Mouse (Mus musculus) 416B (cell line): ENCODE data around the gene Hmcn1.

Source experiments
- DNase-seq: peaks from one replicate; pipeline ENCODE4 v3.0.0; 2011; ENCODE audit warnings: low read depth

The Hmcn1 gene

GRCm38 (mm10) chr1:150993162-150994064, at the start of gene Hmcn1:
Gene Hmcn1 (minus strand): TSS chr1:150993435.
- no peak for DNase-seq

GRCm38 (mm10) chr1:151040945-151041649, 47.9 kb upstream of the Hmcn1 start:
- peak; percentile 45 for DNase-seq

- DNase-seq = no peak
These were observed 47.1 kb upstream of the Hmcn1 start for GRCm38 (mm10) chr1:151040290-151040689.

GRCm38 (mm10) chr1:151039189-151039588, 46.0 kb upstream of the Hmcn1 start:
- no peak for DNase-seq

- DNase-seq = no peak
These were observed 45.3 kb upstream of the Hmcn1 start for GRCm38 (mm10) chr1:151038566-151038965.

GRCm38 (mm10) chr1:151036405-151036985, 43.3 kb upstream of the Hmcn1 start:
- DNase-seq = no peak

GRCm38 (mm10) chr1:151035766-151036165, 42.5 kb upstream of the Hmcn1 start:
- DNase-seq = peak; percentile 8

GRCm38 (mm10) chr1:151034993-151035592, 41.9 kb upstream of the Hmcn1 start:
- DNase-seq = peak; percentile 61

GRCm38 (mm10) chr1:151033291-151033690, 40.1 kb upstream of the Hmcn1 start:
- no peak for DNase-seq

- DNase-seq = no peak
These were observed 38.3 kb upstream of the Hmcn1 start for GRCm38 (mm10) chr1:151031581-151031980.

- DNase-seq = no peak
These were observed 37.9 kb upstream of the Hmcn1 start for GRCm38 (mm10) chr1:151031086-151031485.

GRCm38 (mm10) chr1:151025049-151025773, 32.0 kb upstream of the Hmcn1 start:
- no peak for DNase-seq

GRCm38 (mm10) chr1:151019273-151019890, 26.1 kb upstream of the Hmcn1 start:
- no peak for DNase-seq

- DNase-seq = peak; percentile 50
These were observed 17.8 kb upstream of the Hmcn1 start for GRCm38 (mm10) chr1:151011056-151011455.

- DNase-seq = peak; percentile 57
These were observed 16.0 kb upstream of the Hmcn1 start for GRCm38 (mm10) chr1:151009115-151009797.

GRCm38 (mm10) chr1:151007747-151008146, 14.5 kb upstream of the Hmcn1 start:
- DNase-seq = no peak

GRCm38 (mm10) chr1:151004007-151004406, 10.8 kb upstream of the Hmcn1 start:
- DNase-seq = no peak

GRCm38 (mm10) chr1:151001868-151002428, 8.7 kb upstream of the Hmcn1 start:
- no peak for DNase-seq

GRCm38 (mm10) chr1:151000714-151001113, 7.5 kb upstream of the Hmcn1 start:
- DNase-seq = no peak

GRCm38 (mm10) chr1:150994612-150995011, 1.4 kb upstream of the Hmcn1 start:
- DNase-seq = no peak
